Mouse (Mus musculus): ENCODE results near the gene Spaca6.

Spaca6 gene

DNA sequence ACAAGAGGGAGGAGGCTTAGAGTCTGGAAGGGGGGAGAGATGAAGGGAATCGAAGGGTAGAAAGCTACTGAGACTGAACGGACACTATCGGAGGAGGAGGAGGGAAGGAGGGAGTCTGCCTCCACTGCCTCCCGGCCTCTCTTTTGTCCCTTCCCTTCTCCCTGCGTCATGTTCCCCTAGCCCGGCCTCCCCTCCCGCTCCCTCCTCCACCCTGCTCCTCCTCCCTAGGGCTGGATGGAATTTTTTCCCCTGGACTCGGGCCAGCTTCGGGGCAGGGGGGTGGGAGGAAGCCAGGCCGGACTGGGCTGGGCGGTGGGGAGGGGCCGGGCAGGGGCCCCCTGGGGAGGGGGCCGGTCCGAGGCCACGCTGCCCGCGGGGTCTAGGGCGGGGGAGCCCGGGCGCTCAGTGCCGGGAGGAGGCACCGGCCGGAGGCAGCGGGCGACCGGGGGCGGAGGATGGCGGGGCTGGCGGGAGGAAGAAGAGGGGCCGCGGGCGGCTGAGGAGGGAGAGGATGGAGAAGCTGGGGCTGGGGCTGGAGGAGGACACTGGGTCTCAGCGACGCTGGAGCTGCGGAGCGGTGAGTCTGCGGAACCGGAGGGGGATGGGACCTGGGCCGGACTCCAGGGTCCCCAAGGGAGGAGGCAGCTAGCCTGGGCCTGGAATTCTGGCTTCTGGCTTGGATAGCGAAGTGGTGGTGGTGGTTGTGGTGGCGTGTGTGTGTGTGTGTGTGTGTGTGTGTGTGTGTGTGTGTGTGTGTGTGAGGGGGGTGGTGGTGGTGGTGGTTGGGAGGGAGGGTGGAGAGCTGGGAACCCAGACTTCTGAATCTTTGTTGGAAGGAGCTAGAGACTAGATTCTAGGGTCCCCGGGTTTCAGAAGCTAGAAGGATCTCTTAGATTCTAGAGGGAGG, at the start of gene Spaca6:
Spaca6 (plus strand) TSS at position 408 of the 907 bp plus-strand sequence.
- DNase-seq (ENCODE audit: low spot score in 2 of 2), result peak; percentile 88 to 92

DNA sequence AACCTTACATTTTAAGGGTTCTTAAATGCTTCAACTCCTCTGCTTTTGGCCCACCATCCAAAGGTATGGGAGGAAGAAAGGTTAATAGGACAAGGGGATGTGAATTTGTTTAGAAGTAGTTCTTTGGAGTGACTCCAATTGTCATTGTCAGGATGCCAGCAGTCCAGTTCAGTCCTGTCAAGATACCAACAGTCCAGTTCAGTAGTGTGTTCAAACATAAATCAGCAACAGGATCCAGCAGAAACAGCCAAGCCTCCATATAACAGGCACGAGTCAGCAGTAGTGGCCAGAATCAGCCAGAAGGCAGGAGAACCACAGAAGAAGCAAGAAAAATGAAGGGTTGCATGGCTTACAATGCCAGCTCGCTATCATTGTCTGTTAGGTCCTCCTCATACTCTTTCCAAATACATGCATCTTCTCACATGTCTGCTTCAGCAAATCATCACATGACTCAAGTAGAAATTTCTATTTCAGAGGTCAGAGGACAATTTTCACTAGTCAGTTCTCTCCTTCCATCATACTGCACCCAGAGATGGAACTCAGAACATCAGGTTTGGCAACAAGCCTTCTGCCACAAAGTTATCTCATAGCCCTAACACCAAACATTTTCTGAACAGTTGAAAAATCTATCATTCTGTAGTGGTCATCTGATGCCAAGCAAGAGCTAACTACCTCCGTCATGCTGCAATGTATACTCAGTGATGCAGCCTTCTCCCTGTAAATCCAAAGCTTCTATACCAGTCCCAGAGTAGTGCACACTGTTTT, 35.9 kb upstream of the Spaca6 start:
- DNase-seq (ENCODE audit: low spot score in 2 of 2), result no peak

DNA sequence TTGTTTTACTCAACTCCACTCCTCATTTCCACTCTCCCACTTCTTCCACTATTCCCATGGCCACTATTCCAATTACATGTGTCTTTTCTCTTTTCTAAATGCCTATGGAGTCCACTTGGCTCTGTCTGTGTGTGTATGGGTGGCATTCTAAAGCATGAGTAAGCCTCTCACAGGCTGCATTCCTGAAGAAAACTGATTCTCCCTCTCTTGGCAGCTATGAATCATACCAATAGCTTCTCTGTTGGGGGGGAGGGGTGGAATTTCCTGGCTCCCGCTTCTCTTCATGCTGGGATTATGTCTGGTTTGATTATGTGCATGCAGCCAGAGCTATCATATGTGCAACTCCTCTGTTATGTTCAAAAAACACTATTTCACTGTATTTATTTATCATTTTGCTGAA, 34.4 kb upstream of the Spaca6 start:
- DNase-seq (ENCODE audit: low spot score in 2 of 2), result peak; percentile 7 to 28

DNA sequence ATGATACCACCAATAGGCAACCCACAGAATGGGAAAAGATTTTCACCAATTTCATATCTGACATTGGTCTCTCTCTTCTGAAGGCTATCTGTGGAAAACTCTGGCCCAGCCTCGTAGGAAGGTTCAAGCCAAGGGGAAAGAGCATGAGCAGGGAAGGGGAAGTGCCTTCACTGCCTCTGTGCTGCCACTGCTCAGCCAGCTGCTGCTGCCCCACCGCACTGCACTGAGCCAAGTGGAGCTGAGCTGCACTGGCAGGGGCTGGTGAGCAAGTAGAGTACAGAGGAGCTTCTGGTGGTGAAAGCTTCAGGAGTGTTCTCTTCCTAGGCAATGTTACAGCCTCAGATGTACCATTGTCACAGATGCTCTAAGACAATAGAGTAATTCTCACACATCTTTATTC, 31.4 kb upstream of the Spaca6 start:
- DNase-seq (ENCODE audit: low spot score in 2 of 2), result no peak

DNA sequence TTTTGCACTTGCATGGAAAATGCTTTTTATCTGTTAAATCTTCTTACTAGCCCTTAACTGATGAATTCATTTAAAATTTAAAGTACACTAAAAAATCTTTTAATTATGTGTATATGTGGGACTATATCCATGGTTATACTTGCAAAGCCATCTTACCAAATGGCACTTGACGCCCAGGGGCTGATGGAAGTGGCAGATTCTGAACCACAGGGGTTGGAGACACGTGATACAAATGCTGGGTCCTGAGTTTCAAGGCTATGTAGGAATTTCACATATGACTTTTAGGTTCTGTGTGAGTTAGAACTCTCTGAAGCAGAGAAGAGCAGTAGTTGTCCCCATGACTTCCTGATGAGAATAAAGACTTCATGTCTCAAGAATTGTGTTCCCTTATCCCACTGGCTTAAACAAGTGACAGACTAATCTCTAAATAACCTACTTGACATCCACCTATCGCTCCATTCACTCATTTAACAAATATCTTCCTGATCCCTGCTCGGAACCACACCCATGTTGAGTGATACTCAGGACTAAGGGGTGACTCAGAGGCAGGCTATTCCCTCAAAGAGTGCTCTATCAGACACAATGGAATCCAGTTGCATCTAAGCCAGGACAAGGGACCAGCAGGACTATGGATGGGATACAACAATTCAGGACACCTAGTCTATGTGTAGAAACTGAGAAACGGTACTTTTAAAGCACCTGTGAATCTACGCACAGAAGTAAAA, 3.2 kb upstream of the Spaca6 start:
- DNase-seq (ENCODE audit: low spot score in 2 of 2), result no peak

DNA sequence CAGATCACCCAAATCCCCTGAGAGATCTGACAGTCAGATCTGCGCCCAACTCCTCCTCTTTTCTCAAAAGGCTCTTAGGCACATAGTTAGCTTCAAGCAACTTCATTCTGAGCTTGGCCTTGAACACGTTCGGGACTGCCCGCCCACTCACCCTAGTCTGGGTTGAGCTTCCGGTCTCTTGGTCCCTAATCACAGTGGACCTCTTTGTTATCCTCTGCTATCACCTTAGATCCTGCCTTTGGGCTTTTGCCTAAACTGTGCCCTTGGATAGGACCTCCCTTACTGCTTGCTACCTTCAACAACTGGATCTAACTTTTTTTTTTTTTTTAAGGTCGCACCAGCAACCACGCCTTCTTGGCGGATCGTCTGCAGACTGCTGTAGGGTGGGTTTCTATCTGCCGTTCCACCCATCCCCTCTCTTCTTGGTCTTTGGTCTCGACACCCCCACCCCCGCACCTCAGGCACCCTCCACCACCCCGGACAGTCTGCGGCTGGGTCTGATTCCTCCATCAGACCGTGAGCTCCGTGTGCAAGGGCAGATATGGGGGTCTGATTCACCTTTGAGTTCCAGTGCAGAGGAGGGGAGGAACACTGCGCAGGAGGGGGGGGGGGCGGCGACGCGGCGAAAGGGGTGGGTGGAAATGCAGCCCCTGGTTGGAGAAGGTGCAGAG, 902 bp upstream of the Spaca6 start:
- peak; percentile 35 to 59 for DNase-seq (ENCODE audit: low spot score in 2 of 2)

DNA sequence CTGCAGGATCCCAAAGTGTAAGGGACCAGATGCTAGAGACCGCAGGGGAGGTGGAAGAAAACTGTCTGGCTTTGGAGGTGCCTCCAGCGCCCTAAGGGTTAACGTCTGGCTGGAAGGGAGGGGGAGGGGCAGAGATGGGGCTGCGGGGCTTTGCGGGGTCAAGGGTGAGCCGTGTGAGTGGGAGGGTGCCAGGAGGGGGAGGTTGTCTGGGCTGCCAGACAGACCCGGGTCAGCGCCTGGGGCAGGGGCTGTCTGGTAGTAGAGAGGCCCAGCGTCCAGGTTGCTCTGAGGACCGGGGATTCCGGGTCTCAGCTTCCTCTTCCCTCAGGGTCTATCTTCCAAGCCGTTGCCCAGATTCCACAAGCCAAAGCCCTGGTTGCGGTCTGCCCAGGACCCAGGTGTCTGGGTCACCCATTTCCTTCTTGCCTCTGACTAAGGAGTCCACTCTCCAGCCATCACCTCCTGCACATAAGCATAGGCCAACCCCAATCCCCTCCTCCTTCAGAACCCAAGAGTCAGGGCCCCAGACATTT, 766 bp downstream of the Spaca6 start:
- peak in 1 of 2 experiments; percentile 44 for DNase-seq (ENCODE audit: low spot score in 2 of 2)

DNA sequence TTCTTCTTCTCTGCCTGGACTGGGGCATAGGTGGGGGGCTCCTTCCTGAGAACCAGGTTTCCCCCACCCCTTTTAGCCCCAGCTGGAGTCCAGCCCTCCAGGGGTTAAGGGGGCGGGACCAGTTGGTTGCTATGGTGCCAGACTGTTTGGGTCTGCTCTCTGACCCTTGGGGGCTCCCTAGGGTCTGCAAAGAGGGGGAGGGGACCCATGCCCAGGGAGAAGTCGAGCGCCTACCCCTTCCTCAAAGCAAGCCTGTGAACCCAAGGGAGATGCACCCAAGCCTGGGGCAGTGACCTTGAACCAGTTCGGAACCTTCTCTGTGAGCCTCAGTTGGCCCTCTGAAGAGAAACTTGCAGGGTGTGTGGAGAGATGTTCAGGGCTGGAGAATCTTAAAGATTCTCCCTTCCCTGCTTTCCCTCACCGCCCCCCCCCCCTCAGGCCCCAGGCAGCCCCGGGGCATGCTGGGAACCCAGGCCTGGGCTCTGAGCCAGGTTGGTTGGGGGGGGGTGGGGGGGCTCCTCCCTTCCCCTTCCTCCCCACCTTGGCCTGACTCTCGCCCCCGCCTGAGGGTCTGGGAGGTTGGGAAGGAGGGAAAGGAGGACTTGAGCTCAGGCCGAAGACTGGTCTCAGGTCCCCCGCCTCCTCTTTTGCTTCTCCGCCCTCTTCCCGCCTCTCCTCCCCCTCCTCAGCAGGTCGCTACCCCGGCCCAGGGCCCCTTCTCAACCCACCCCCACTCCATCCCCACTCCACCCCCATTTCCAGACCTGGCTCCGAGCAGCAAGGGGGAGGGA, 1.4 kb downstream of the Spaca6 start:
- peak in 1 of 2 experiments; percentile 35 for DNase-seq (ENCODE audit: low spot score in 2 of 2)

DNA sequence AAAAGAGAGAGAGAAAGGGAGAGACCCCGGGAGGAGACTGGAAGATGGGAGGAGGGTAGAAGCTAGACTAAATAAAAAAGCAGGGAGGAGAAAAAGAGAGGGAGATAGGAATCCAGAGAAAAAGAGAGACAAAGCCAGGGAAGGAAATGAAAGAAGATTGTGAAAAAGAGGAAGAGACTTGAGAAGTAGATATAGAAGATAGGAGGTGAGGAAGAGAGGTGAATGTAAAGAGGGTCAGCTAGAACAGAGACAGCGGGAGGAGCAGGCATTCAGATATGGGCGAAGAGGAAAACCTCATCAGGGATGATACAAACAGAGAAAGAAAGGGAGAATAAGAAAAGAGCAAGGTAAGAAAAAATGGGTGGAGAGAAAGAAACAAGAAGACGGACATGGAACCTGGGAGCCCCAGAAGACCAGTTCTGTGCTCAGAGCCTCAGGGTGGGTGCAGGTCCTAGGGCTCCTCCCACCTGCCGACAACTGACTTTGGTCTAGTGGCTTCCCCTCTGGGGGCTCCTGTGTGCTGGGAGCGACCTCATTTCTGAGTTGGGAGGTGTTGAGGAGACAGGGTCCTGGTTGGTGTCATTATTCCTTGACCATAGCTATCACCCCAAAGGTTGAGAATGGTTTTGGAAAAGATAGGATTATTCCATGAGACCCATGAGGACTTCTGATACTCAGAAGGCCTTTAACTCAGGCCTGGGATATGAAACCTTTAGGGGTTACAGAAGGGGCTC, 2.3 kb downstream of the Spaca6 start:
- peak in 1 of 2 experiments; percentile 13 for DNase-seq (ENCODE audit: low spot score in 2 of 2)

DNA sequence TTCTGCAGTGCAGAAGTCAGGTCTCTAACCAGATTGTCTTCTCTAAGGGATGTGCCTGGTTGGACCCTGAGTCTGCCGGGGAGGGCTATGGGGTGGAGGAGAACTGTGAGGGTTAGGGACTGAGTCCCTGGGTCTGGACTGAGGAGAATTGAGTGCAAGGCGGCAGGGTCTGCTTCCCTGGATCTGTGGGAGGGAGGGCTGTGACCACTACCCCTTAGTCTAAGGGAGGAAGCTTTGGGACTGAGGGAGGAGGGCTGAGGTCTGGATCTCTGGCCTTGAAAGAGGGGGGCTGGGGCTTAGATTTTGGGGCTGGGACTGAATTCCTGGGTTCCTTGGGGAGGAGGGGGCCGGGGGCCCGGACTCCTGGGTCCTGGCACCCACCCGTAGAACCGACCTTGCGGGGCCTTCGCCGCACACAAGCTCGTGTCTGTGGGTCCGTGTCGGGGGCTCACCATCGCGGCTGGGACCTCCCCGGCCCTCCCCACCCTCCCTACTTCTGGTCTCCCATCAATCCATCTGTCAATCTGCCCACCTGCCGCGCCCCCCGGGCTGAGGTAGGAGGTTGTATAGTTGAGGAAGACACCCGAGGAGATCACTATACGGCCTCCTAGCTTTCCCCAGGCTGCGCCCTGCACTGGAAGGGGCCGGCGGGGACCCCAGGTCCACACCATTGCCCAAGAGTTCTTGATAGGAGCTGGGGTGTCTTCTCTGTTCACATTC, 3.0 kb downstream of the Spaca6 start:
- peak in 1 of 2 experiments; percentile 18 for DNase-seq (ENCODE audit: low spot score in 2 of 2)

DNA sequence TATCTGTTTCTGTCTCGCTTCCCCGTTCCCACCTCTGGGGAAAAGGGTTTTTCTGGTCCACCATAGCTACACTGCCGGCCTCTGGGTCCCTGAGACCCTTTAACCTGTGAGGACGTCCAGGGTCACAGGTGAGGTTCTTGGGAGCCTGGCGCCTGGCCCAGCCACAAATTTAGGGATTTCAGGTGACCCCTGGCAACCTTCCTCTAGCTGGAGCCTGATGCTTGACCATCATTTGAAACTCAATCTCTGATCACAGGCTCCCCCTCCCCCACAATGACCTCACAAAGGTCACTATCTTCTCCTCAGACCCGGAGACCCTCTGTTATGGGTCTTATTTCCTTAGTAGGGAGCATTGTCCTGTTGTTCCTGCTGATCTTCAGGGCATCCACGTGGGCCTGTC, 3.8 kb downstream of the Spaca6 start:
- DNase-seq (ENCODE audit: low spot score in 2 of 2), result no peak

DNA sequence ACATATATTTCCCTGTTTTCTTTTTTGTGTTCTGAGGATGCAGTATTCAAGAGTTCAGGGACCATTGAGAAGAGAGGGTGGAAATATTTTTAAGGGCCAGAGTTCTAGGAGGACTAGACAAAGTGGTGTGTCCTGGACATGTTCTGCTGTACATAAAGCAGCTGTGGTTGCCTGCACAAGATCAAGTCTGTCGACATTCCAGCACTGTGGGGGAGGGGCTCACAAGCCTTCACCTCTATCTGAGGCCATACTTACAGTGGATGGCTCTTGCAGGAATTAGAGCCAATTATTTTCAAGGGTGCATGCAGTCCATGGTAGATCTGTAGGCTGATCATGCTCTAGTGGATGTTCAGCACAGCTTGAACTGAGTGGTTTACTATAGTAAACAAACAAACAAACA, 7.9 kb downstream of the Spaca6 start:
- no peak for DNase-seq (ENCODE audit: low spot score in 2 of 2)

DNA sequence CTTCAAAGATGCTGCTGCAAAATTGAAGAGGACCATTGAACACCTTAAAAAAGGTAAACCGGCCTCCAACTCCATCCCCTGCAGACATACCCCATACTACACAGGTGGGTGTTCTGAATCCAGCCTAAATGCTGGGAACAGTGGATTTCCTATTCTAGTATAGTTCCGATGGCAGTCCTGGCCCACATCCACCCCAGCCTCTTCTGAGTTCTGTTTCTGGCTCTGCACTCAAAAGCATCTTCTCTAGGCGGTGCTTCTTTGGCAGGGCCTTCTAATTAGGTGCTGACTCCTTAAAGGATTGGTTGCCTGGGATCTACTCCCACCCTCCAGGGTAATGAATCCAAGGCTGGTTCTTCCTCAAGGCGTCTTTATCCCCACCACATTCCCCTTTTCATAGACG, 9.1 kb downstream of the Spaca6 start:
- DNase-seq (ENCODE audit: low spot score in 2 of 2), result peak in 1 of 2 experiments; percentile 11

DNA sequence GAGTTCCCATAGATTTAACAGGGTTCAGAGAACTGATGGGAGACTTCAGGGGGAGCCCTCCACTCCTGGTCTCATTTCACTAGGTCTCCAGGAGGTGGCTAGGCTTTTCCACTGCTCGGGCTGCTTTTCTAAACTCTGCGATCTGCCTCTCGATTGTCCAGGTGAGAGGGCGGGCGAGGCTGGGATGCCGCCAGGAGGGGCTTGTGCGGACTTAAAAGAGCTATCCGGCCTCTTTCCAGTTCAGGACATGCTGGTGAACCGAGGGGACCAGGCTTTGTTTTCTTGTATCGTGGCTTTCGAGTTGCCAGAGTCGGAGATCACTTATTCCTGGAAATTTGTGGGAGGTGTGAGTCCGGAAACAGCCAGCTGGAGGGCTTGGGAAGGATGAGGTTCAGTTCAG, 10.5 kb downstream of the Spaca6 start:
- no peak for DNase-seq (ENCODE audit: low spot score in 2 of 2)

DNA sequence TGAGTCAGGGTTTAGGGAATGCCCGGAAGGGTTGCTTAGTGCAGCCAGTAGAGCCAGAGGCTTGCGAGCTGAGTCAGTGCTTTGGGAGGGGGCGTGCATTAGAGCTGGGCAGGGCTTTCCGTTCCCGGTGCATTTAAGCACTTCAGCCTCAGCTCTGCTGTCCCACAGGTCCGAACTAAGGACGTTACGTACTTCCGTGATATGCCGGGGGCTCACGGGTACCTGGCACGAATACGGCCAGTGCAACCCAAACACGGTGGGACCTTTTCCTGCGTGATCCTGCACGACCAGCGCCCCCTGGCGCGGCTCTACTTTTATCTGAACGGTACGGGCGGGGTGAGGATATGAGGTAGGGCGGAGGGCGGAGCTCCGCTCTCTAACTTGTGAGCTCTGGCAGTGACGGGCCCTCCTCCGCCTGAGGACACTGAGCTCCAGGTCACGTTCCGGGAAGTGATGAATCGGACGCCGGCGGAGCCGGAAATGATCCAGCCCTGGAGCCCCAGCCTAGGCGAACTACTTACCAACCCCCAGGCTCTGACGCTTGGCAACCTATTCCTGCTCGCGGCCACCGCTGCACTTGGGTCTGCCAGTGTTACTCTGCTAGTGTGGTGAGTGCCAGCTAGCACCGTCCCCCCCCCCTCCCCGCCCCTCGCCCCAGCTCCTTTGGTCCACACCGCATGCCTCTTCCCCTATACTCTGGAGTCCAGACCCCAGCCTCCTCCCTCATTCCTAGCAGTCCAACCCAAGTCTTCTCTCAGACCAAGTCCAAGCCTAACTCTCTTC, 11.2 kb downstream of the Spaca6 start:
- peak; percentile 94 to 97 for DNase-seq (ENCODE audit: low spot score in 2 of 2)

DNA sequence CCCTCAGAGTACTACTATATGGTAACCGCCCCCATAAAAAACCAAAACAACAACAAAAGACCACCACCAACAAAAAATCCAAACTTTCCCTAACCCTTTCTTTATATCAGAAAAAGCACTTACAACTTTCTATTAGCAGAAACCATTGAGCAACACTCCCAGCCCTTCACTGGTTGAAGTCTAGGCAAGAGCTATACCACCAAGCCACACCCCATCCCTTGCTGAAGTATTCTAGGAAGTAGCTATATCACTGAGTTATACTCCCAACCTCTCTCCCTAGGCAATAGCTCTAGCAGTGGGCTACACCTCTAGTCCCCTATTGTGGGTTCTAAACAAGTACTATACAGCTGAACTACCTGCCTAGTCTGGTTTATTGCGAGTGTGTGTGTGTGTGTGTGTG, 12.3 kb downstream of the Spaca6 start:
- no peak for DNase-seq (ENCODE audit: low spot score in 2 of 2)

DNA sequence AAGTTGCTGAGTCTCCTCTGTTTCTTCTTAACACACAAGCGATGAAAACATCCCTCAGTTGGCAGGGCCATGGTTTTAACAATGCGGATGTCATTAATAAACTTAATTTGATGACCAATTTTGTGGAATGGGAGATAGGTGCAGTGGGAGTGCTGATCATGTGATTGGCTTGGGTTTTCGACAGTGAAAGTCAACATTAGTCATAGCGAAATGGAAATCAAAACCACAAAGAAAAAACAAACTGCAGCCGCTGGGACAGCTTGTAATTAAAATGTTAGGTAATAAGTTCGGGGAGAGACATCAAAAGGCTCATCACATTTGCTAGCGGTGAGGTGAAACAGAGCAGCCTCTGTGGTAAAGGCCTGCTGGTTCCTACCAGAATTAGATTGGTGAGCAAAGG, 13.8 kb downstream of the Spaca6 start:
- DNase-seq (ENCODE audit: low spot score in 2 of 2), result no peak

DNA sequence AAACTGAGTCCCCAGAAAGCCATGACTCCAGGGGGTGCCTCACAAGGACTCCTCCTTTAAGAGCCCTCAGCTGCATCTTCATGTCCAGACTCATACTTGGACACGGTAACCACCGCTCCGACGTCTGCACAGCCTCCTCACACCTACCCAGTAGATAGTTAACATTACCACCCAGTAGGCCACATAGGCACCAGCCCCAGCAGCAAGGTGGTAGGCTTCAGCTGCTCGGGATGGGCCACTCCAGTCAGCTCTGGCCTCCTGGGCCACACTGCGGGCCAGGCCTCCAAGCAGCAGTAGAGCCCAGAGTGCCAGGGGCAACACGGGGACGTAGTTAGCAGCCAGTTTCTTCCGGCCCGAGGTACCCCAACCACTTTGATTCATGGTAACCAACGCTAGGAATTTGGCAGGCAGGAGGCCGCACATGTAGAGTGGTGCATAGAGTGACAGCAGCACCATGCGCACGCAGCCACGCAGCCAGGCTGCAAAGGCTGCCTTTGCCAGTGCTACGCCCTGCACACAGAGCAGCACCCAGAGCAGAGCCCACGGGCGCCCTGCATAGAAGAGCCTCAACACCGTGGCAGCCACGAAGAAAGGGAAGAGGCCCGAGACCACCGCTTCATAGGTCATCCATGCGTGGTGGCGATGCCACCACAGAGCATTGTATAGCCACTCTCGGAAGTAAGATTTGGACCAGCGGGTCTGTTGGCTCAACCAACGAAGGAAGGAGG, 16.7 kb downstream of the Spaca6 start:
- no peak for DNase-seq (ENCODE audit: low spot score in 2 of 2)

Data from frontal cortex, postnatal 36 days (tissue).